Mouse (Mus musculus) spleen, postnatal 14 days (tissue): ENCODE data around the gene Pold2.
"Not testable (repeated sequence)": the region's sequence is repeated elsewhere in the genome, so short reads cannot be mapped to it uniquely, and the experiment has no call there.

Experiments used
- DNase-seq, 2 experiments: peaks; one replicate each; pipeline ENCODE4 v3.0.0; 2021 to 2022; ENCODE audit warnings: low spot score in 2 of 2

Gene Pold2

DNA sequence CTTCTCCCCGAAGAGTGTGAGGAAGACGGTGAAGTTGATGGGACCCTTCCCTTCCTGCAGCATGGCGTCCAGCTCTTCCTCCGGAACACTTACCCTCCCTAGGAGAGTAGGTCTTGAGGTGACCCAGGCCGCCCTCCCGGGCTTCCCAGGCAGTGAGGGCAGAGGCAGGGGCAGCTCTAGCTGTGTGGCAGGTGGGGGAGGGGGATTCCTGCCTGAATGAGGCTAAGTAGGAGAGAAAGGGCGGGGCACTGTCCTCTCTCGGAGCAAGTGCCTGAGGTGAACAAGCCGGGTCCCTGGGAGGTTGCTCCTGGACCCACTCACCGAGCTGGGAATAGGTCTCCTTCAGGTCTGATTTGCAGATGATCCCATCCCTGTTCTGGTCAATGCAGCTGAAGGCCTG is 19.7 kb upstream of the Pold2 start:
- no peak for DNase-seq

DNA sequence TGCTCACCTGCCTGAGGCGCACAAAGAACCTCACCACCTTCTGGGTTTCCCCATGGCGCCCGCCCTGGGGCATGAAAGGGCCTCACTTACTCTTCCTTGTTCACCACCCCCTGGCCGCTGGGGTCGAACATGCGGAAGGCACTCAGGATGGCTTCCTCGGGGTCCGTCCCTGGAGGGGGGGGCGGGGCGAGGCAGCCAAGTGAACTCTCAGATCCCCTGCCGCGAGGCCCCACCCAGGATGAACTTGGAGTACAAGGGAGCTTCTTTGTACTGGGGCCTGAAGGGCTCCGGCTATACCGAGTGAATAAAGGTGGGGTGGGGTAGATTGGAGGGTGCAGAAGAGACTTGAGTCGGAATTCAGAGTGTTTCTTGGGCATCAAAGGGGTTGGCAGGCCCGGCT is 19.1 kb upstream of the Pold2 start:
- no peak for DNase-seq

DNA sequence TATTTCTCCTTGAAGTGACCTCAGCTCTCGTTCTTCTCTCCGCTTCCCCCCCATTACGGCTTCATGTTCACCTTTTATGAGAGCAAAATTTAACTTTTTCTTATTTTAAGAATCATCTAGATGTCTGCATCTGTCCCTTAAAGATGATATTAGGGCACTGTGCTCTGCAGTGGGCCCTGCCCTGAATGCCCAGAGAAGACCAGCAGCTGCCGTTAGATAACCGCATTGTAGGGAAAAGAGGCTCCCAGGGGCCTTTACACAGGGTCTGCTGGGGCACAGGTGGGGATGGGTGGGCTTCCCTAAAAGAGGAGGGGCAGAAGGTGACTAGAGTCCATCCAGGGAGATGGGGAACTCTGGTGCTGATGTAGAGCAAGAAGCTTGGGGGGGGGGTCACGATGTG is 15.7 kb upstream of the Pold2 start:
- no peak for DNase-seq

DNA sequence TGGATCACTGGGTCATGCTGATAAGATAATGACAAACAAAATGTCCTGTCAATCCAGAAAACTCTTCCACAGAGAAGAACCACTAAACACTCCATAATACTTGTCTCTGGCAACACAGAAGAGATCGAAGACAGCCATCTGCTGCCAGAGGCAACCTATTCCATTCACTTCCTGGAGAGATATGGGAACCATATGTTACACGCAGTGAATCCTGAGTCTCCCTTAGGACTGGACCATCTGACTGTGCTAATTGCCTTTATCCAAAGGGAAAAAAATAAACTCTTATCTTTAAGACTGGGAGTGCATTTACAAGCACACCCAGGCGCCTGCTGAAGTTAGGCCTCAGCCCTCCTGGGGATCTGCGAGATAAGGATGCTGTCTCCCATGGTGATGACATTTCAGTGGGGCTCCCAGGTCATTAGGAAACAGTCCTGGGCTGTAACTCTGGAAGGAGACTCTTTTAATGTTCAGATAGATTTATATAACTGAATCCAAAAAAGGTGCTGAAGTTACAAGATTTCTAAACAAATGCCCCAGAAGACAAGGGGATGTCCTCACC is 14.8 kb upstream of the Pold2 start:
- no peak for DNase-seq

DNA sequence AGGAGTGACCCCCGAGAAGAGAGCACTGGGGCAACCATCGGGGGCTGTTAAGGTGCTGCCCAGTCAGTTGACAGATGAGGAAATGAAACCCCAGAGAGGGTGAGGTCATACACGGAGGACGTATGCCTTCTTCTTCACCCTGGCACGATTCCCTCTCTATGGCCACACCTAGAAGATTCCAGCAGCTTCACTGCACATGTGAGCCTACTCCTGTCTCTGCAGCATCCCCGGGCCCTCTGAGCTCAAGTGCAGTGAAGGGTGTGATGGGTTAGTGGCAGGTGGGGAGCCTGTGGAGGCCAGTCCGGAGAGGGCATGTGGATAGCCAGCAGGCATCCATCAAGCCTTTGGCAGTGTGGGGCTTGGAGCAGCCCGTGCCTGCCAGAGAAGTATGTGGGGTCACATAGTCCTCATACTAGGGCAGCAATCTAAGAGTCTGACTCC is 14.1 kb upstream of the Pold2 start:
- no peak for DNase-seq

DNA sequence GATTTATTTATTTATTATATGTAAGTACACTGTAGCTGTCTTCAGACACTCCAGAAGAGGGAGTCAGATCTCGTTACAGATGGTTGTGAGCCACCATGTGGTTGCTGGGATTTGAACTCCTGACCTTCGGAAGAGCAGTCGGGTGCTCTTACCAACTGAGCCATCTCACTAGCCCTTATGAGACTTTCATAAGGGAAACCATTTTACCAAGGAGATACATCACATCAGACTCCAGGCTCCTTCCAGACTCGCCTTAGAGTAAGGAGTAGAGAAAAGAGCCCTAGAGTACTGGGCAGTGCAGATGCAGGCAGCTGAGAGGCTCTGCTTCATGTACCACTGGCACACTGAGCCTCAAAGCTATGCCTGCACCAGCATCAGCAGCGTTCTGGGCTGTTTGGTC is 10.5 kb upstream of the Pold2 start:
- DNase-seq, result not testable (repeated sequence)

DNA sequence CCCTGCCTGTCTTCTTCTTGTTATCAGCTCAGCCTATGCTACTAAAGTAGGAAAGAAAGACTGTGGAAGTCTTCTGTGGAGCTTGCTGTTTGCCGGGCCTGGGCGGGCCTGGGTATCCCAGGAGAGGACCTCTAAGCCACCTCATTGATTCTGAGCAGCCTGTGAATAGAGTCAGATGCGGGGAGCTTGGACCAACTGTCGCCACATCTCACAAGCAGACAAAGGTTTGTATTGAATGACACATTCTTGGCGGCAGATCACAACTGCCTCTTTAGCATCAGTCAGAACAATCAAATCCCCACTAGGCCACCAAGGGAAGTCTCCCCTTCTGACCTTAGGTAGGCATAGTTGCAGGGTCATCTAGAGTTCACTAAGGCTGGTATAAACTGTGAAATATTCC is 9.2 kb upstream of the Pold2 start:
- no peak for DNase-seq

DNA sequence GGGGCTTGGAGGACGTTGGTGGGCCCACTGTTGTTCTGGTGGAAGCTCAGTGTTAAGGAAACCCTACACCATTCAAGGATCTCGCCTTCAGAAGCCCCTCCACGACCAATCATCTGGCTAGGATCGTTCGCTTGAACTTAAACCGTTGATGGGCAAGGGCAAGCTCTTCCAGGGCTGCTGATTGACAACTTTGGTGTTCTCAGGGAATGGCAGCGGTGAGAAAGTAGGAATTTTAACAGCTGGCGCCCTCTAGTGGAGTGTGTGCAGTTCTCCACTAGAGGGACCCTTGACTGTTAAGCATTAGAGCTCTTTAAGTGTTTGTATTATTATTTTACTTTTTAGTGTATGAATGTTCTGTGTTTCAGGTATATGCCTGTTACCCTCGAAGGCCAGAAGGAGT is 8.1 kb upstream of the Pold2 start:
- DNase-seq, result peak in 1 of 2 experiments; percentile 25

DNA sequence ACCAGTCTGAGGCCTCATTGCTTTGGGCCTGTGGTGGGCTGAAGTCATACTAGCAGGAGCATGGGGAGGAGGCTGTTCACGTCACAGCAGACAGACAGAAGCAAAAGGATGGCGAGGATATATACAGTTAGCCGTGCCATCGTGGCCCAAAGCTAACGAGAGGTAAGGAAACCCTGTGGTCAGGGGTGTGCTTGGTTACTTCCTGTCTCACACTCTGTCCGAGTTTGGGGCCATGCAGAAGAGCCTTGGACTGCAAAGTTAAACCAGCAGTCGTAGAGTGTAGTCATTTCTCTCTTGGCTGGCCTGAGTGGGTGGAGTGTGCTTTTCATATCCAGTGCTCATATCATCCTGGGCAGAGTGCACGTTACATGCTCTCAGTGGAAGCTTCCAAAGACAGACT is 4.4 kb upstream of the Pold2 start:
- DNase-seq, result no peak

DNA sequence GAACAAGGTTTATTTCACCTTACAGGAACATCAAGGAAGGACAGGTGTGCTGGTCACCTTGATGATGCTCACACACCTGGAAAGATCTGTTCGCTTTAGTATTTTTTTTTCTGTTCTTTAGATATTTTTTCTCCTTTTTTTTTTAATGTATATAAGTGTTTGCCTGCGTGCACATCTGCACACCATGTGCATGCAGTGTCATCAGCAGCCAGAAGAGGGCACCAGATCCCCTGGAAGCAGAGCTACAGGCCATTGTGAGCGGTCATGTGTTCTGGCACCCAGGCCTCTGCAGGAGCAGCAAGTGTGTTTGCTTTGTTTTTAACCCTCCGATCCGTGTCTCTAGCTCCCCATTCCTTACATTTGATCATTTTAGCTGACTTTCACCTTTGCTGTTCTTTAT is 1.8 kb upstream of the Pold2 start:
- DNase-seq, result peak; percentile 37 to 67

DNA sequence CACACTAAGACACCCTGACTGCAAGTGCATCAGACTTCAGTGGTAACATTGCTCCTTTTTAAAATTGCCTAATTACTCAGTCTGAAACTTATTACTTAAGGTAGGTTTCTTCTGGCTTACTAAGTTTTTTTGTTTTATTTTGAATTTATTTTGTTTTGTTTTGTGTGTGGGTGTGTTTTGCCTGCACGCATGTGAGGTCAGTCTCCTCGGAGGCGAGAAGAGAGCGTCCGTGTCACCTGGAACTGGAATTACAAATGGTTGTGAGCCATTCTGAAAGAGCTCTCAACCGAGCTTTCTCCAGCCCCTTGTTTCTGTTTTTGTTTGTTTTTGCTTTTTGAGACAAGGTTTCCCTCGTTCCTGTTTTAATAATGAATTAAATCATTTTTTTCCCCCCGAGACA is 569 bp upstream of the Pold2 start:
- no peak for DNase-seq

DNA sequence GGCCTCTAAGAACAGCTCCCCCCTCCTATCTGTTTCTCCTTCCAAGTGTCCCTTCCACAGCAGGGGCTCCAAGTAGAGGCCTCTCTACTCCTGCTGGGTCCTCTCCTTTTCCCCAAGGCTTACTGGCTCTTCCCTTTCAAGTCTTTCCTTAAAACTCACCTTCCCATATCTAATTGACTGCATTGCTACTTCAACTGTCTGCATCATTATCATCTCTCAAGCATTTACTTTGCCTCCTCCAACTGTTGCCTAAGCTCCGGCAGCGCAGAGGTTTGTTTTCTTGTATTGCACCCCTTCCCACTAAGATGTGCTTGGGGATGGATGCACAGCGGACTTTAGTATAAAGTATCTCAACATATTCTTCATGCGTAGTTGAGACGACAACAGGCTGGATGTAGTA is 671 bp downstream of the Pold2 start:
- DNase-seq, result no peak

DNA sequence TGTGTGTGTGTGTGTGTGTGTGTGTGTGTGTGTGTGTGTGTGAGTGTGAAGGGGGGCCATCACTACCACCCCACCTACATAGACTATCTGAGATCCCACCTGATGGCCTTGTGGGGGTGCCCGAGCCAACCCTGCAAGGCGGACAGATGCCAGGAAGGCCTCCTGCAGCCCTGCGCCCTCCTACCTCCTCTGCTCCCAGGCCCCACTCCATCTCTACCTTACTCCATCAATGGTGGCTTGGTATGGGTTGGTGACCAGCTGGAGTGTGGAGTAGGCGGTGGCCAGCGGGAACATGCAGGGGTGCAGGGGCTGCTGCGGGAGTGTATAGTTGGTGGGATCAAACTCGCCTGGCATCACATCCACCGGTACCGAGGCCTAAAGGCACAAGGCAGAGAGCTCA is 4.9 kb downstream of the Pold2 start:
- DNase-seq, result no peak

DNA sequence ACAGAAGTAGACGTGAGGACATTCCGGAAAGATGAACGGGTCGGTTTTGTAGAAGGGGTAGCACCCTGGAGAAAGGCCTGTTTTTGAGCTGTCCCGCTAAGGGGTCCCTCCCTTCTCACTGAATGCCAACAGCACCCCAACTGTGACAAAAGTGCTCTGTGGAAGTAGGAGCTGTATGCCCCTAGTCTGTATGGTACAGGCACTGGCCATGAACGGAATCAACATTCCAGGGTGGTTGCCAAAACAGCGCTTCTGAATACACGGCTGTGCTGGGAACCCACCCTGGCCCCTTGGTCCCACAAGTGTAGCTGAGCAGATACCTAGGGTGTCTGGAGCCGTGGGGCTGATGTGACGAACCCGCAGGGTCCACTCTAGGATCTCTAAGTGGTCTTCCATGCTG is 5.4 kb downstream of the Pold2 start:
- DNase-seq, result no peak

DNA sequence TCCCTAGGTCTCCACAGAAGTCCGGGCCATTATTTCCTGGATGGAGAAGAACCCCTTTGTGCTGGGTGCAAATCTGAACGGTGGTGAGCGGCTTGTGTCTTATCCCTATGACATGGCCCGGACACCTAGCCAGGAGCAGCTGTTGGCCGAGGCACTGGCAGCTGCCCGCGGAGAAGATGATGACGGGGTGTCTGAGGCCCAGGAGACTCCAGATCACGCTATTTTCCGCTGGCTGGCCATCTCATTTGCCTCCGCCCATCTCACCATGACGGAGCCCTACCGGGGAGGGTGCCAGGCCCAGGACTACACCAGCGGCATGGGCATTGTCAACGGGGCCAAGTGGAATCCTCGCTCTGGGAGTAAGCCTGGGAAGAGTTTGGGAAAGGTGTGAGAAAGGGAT is 8.0 kb downstream of the Pold2 start:
- DNase-seq, result no peak

DNA sequence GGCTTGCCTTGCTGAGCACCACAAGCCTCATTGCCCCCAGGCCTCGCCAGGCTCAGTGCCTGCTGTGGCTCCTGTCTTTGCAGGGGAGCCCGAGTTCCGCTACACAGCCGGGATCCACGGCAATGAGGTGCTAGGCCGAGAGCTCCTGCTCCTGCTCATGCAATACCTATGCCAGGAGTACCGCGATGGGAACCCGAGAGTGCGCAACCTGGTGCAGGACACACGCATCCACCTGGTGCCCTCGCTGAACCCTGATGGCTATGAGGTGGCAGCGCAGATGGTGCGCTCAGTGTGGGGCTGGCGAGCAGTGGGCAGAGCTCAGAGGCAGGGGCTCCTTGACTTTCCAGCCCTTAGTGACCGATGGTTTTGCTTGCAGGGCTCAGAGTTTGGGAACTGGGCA is 8.8 kb downstream of the Pold2 start:
- DNase-seq, result no peak

DNA sequence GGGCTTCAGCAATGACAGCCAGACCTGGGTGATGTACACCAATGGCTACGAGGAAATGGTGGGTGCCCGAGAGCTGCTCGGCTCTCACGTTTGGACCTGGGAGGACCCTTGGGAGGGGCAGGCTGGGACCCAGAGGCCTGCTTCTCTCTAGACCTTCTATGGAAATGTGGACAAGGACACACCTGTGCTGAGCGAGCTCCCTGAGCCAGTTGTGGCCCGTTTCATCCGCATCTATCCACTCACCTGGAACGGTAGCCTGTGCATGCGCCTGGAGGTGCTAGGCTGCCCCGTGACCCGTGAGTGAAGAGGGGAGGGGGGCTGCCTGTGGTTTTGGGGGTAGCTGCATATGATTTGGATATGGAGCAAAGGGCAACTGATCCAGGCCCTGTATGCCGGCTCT is 9.8 kb downstream of the Pold2 start:
- no peak for DNase-seq

DNA sequence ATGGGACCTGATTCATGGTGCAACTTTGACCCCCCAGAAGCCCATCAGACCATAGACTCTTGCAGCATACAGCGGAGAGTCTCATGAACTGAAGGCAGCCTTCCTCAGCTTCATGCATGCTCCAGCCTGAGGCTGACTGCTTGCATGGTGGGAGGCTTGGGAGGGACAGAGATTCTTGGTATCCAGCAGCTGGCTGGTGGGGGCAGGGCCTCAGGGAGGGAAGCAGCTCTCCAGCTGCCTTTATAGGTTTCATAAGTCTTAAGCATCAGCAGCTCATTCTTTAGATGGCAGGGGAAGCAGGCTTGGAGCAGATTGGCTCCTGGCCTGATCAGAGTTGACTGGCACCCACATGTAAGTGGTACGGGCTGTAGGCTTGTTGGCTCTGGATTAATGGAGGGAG is 10.9 kb downstream of the Pold2 start:
- no peak for DNase-seq

DNA sequence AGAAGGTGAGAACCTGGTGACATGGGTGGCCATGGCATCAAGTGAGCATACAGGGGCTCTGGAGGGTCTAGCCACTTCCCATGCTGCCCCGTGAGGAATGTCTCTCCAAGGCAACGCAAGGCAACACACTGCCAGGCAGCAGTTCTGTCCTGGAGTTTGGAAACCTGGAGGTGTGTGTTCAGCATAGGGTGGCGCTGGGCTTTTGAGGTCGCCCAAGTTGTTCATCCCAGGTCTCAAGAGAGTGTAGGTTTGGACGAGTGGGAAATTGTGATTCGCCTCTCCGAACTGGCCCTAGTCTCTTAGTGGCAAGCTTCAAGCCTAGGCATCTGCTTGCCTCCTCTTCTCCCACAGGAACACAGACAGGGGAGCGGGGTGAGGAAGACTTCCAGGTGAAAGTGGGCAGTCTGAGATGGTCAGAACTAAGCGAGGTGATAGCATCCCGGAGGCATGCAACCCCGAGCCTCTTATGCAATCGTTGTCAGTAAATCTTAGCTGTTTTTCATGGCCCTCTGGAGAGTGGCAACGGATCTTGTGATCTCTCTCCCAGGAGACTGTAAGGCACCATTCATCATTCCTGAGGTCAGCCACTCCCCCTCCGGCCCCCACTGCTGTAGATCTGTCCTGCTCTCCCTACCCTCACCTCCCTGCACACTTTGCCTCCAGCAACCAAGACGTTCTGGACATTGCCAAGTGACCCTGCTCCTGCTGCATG is 15.5 kb downstream of the Pold2 start:
- DNase-seq, result no peak

DNA sequence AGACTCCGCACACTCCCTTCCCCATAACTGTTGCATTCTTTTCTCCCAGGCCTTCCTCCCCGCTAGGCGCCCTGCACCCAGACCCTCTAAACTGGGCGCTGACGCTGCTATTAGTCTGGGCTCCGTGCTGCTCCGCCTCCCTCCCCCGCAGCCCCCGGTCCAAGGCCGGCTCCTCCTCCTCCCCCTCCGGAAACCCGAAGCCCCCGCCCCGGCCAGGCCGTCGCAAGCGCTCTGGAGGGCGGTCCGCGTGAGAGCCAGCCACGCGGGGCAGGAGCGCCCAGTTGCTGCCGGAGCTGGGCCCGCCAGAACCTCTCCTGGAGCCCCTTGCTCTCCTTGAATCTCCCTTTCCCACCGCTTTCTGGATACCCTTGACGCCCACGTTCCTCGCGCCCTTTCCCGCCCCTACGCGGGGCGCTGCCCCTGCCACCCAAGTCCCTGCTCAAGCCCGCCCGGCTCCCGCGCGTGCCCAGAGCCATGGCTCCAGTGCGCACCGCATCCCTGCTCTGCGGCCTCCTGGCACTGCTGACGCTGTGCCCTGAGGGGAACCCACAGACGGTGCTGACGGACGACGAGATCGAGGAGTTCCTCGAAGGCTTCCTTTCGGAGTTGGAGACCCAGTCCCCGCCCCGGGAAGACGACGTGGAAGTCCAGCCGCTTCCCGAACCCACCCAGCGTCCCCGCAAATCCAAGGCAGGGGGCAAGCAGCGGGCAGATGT is 16.3 kb downstream of the Pold2 start, which contains the start of gene Aebp1:
Gene Aebp1 (plus strand): TSS at position 270 of the 716 bp plus-strand sequence.
- no peak for DNase-seq

DNA sequence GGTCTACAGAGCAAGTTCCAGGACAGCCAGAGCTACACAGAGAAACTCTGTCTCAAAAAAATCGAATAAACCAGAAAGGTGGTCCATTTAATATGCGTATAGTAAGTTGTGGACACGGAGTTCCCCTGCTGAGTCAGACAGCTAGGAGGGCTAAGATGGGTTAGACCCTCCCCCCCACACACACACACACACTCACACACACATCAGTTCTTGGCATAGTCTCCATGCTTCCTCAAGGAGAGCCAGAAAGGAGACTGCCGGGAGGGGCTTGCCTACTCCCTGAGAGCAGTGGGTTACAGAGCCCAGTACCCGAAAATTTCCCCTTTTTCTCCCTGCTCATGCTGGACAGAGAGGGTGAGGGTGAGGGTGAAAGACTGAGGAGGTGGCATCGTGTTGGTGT is 17.5 kb downstream of the Pold2 start:
- DNase-seq, result no peak

DNA sequence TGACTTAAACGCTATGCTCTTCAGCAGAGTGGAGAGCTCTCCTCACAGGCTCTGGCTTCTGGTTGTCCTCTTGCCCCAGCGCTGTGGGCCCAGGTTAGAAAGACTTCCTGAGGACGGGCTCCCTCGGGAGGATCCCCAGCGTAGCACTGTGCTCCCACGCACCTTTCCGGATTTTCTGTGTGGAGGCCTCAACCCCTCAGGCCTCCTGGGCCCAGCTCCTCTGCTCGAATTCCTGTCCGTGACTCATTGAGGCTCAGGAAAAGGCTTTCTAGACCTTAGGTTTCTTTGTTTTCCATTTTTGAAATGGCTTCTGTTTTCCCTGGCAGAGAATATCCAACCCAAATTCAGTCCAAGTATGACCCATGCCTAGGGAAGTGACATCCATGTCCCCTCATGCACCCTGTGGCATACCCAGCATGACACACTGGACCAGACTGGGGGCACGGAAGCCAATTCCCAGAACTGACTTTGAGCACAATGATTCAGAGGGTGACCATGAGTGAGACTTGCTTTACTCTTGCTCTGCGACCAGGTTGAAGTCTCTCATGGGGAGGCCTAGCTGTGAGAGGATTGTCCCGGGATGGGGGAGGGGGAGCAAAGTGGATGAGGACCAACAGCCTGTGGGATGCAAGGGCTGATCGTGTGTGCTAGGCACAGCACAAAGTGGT is 18.1 kb downstream of the Pold2 start:
- DNase-seq, result no peak

DNA sequence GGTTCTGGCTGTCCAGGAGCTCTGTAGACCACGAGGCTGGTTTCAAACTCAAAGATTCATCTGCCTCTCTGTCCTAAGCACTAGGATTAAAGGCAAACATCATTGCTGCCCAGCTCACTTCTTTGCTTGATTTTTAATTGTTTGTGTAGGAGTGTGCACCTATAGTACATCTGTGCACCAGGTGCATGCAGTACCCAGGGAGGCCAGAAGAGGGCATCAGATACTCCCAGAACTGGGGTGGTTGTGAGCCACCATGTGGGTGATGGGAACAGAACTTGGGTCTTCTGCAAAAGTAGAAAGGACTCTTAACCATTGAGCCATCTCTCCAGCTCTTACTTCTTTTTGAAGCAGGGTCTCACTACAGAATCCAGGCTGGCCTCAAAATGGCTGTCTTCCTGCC is 19.4 kb downstream of the Pold2 start:
- no peak for DNase-seq
